Mouse (Mus musculus) cerebellum, postnatal 36 days (tissue): ENCODE data around the gene Gcc1.
A peak's percentile ranks its signal among the peaks of the same experiment; 100 is the strongest.

Source experiments
- DNase-seq, 2 experiments: peaks; one replicate each; pipeline ENCODE4 v3.0.0; 2021 to 2022; ENCODE audit warnings: mixed read lengths in 2 of 2

The Gcc1 gene

GRCm38 (mm10) chr6:28428290-28428689 is at the start of gene Gcc1:
Gene Gcc1 (minus strand): TSS chr6:28428390.
- no peak for DNase-seq

GRCm38 (mm10) chr6:28474839-28475238 is 46.6 kb upstream of the Gcc1 start, which contains the start of gene Snd1:
Gene Snd1 (plus strand): TSS chr6:28475139.
- no peak for DNase-seq

GRCm38 (mm10) chr6:28474211-28474610 is 46.0 kb upstream of the Gcc1 start:
- no peak for DNase-seq

GRCm38 (mm10) chr6:28471284-28472035 is 43.3 kb upstream of the Gcc1 start:
- no peak for DNase-seq

- DNase-seq = no peak
Measured at GRCm38 (mm10) chr6:28470621-28471020, 42.4 kb upstream of the Gcc1 start.

- no peak for DNase-seq
Measured at GRCm38 (mm10) chr6:28470017-28470602, 41.9 kb upstream of the Gcc1 start.

- no peak for DNase-seq
Measured at GRCm38 (mm10) chr6:28464630-28465029, 36.4 kb upstream of the Gcc1 start.

GRCm38 (mm10) chr6:28460534-28460933 is 32.3 kb upstream of the Gcc1 start:
- DNase-seq = peak; percentile 87

- DNase-seq = no peak
Measured at GRCm38 (mm10) chr6:28459221-28459668, 31.1 kb upstream of the Gcc1 start.

GRCm38 (mm10) chr6:28450977-28451376 is 22.8 kb upstream of the Gcc1 start:
- no peak for DNase-seq

GRCm38 (mm10) chr6:28450481-28450880 is 22.3 kb upstream of the Gcc1 start:
- DNase-seq = no peak

GRCm38 (mm10) chr6:28449253-28449652 is 21.1 kb upstream of the Gcc1 start, which contains the start of gene Pax4:
Gene Pax4 (minus strand): TSS chr6:28449353.
- no peak for DNase-seq

- no peak for DNase-seq
Measured at GRCm38 (mm10) chr6:28447937-28448336, 19.7 kb upstream of the Gcc1 start.

GRCm38 (mm10) chr6:28431538-28431855 is 3.3 kb upstream of the Gcc1 start:
- no peak for DNase-seq

- DNase-seq = no peak
Measured at GRCm38 (mm10) chr6:28430795-28431537, 2.8 kb upstream of the Gcc1 start.

- peak; percentile 57 to 63 for DNase-seq
Measured at GRCm38 (mm10) chr6:28429870-28430269, 1.7 kb upstream of the Gcc1 start.

GRCm38 (mm10) chr6:28427096-28427839 is 922 bp downstream of the Gcc1 start, which contains the start of gene Fscn3:
Gene Fscn3 (plus strand): TSS chr6:28427789.
- peak; percentile 35 to 42 for DNase-seq

- peak; percentile 39 to 41 for DNase-seq
Measured at GRCm38 (mm10) chr6:28425019-28425418, 3.2 kb downstream of the Gcc1 start.

- peak; percentile 66 to 69 for DNase-seq
Measured at GRCm38 (mm10) chr6:28423767-28424695, 4.2 kb downstream of the Gcc1 start.

- DNase-seq = peak; percentile 91 to 96
Measured at GRCm38 (mm10) chr6:28423313-28423712, 4.9 kb downstream of the Gcc1 start, which contains the start of gene Arf5. Gene Arf5 (plus strand): TSS chr6:28423560.

- no peak for DNase-seq
Measured at GRCm38 (mm10) chr6:28422651-28423290, 5.4 kb downstream of the Gcc1 start.
